Mouse (Mus musculus): ENCODE data around the gene Eva1b. TPM values are rescaled to one million over a fixed set of nuclear protein-coding genes. Genes with fewer than 3 reads are reported as not detected.

Gene Eva1b
- polyA plus RNA-seq, 1 experiment: 9.0 TPM

DNA sequence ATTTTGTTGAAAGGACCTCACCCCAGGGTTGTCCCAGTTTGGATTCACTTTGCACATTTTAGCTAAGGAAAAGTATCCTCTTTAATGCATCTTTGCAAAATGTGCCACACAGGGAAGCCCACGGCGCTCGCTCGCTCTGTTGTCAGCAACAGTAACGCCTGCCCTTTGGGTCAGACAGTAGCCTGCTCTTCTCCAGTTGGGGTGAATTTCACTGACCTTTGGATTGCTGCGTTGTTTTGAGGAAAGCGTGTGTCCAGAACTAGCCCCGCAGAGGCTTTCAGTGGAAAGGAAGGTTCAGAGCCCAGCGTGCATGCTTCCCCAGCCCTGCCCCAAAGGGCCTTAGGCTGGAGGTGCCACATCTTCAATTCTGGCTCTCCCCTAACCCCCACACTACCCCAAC, 32.1 kb upstream of the Eva1b start:
- no peak for DNase-seq
- H3K27me3 ChIP-seq (ENCODE audit: control insufficient read depth, insufficient read depth, low read length): no peaks in the 10 kb centered on the region
- H3K27ac ChIP-seq (ENCODE audit: insufficient read depth, low read length): peak overlapping the region; percentile 12
- TF ChIP-seq CTCF (IDR thresholded peaks at IDR 0.05; ENCODE audit: borderline replicate concordance, insufficient read depth, low read depth, low read length): no peak
- H3K4me1 ChIP-seq (ENCODE audit: control insufficient read depth, insufficient read depth, low read length): peaks cover 78% of the 10 kb centered on the region
- 79% methylated on average over 9 of the region's 9 CpGs for WGBS
- H3K4me3 ChIP-seq (replicated peaks; ENCODE audit: insufficient read depth, low read depth, low read length): no peak overlapping the region

DNA sequence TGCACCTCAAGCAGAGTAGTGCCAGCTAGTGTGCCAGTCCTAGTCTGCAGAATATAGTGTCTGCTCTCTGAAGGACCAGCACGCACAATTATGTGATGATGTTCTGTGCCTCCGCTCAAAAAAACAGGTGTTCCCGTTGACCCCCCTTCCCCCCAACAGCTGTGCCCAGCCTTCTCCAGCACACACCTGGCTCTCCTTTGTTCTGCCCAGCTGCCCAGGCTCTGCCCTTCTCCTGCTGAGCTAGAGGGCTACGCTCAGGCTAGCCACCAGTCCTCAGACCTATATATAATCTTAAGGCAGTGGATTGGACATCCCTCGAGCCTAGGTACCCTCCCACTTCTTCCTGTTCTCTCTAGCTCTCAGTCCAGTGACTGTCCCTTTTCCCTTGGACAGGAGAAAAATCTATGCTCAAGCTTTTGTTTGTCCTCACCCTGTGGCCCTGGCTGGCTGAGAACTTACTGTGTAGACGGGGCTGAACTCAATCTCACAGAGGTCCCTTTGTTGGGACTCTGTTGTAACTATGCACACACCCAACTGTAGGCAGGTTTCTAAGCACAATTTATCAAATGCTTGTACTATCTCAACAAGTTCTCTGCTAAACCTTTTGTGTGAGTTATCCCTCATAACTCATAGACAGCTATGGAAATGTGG, 31.5 kb upstream of the Eva1b start:
- DNase-seq: no peak
- WGBS: 38% methylated on average over 6 of the region's 6 CpGs

DNA sequence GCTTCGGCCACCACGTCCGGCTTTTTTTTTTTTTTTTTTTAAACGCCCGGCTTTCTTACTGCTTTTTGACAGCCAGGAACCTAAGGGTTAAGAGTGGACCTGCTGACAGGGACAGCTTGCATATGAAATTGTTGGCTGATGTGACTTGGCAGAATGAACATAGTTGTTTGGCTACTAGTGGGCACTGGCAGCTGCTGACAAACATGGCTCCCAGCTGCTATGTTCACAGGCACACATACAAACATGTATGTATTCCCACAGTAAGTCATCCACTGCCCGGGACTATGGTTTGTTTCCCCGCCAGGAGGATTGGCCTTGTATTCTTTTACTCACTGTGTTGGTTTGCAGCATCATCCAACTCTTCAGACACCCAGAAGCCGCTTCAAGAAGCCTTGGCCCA, 30.4 kb upstream of the Eva1b start:
- Histone ChIP-seq H3K27ac (ENCODE audit: insufficient read depth, low read length) (peak overlapping the region; percentile 94), H3K27me3 (ENCODE audit: control insufficient read depth, insufficient read depth, low read length) (no peaks in the 10 kb centered on the region), H3K4me1 (ENCODE audit: control insufficient read depth, insufficient read depth, low read length) (peaks cover 75% of the 10 kb centered on the region), H3K4me3 (replicated peaks; ENCODE audit: insufficient read depth, low read depth, low read length) (no peak overlapping the region)
- no peak for TF ChIP-seq POLR2A (IDR thresholded peaks at IDR 0.05; ENCODE audit: borderline replicate concordance, insufficient read depth, low read length)
- 38% methylated on average over 8 of the region's 8 CpGs for WGBS
- DNase-seq: peak; percentile 35 to 44

More for the DNA sequence above, 31.5 kb upstream of the Eva1b start:
- H3K4me1 ChIP-seq (ENCODE audit: control insufficient read depth, insufficient read depth, low read length): peaks cover 78% of the 10 kb centered on the region
- H3K27ac ChIP-seq (ENCODE audit: insufficient read depth, low read length): peak overlapping the region; percentile 12; the same call in 1 of the 2 replicates
- TF ChIP-seq POLR2A (IDR thresholded peaks at IDR 0.05; ENCODE audit: borderline replicate concordance, insufficient read depth, low read length) (no peak), CTCF (IDR thresholded peaks at IDR 0.05; ENCODE audit: borderline replicate concordance, insufficient read depth, low read depth, low read length) (no peak)
- H3K4me3 ChIP-seq (replicated peaks; ENCODE audit: insufficient read depth, low read depth, low read length): no peak overlapping the region
- no peaks in the 10 kb centered on the region for H3K27me3 ChIP-seq (ENCODE audit: control insufficient read depth, insufficient read depth, low read length)

DNA sequence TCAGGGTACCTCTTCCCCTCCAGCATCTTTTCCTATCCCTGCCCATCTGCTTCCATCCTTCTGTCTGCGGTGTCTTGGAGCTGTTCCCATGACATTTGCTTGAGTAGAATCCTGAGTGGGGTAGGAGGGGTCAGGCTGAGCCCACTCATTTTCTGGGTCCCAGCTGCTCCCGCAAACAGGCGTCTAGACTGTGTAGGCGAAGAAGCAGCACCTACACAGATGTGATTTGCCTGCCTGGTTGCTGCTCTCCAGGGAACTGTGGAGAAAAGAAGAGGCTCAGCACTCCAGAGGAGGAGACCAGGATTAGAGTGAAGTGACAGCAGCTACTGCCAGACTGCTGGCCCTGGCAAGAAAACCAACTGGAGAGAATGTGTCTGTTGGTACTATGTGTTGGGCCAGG, 28.9 kb upstream of the Eva1b start:
- Histone ChIP-seq H3K27me3 (ENCODE audit: control insufficient read depth, insufficient read depth, low read length) (no peaks in the 10 kb centered on the region), H3K4me3 (replicated peaks; ENCODE audit: insufficient read depth, low read depth, low read length) (no peak overlapping the region), H3K27ac (ENCODE audit: insufficient read depth, low read length) (peak overlapping the region; percentile 94), H3K4me1 (ENCODE audit: control insufficient read depth, insufficient read depth, low read length) (peaks cover 69% of the 10 kb centered on the region)
- DNase-seq: peak; percentile 79 to 82
- WGBS: 10% methylated on average over 4 of the region's 4 CpGs
- TF ChIP-seq POLR2A (IDR thresholded peaks at IDR 0.05; ENCODE audit: borderline replicate concordance, insufficient read depth, low read length): no peak
- TF ChIP-seq CTCF (IDR thresholded peaks at IDR 0.05; ENCODE audit: borderline replicate concordance, insufficient read depth, low read depth, low read length): no peak

DNA sequence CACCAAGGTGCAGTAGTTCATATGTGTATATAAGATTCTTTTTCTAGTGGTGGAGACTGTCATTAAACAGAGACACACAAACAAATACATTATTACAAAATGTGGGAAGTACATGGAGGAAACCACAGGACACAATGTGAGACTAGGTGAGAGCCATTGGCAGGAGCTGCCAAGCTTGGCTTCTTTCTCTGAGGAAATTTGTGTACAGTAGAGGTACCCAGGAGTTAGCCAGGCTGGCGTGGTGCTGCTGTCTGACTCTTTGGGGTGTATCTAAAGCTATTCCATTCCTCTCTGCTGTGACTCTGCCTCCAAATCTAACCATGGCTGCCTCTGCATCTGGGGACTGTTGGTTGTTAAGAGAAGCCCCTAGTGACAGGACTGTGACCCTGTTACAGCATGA, 28.5 kb upstream of the Eva1b start:
- no peaks in the 10 kb centered on the region for H3K27me3 ChIP-seq (ENCODE audit: control insufficient read depth, insufficient read depth, low read length)
- no peak overlapping the region for H3K4me3 ChIP-seq (replicated peaks; ENCODE audit: insufficient read depth, low read depth, low read length)
- WGBS: 21% methylated on average over 1 of the region's 1 CpGs
- TF ChIP-seq CTCF (IDR thresholded peaks at IDR 0.05; ENCODE audit: borderline replicate concordance, insufficient read depth, low read depth, low read length): no peak
- no peak for TF ChIP-seq POLR2A (IDR thresholded peaks at IDR 0.05; ENCODE audit: borderline replicate concordance, insufficient read depth, low read length)
- peak; percentile 63 to 74 for DNase-seq
- peaks cover 67% of the 10 kb centered on the region for H3K4me1 ChIP-seq (ENCODE audit: control insufficient read depth, insufficient read depth, low read length)
- H3K27ac ChIP-seq (ENCODE audit: insufficient read depth, low read length): peak overlapping the region; percentile 94

DNA sequence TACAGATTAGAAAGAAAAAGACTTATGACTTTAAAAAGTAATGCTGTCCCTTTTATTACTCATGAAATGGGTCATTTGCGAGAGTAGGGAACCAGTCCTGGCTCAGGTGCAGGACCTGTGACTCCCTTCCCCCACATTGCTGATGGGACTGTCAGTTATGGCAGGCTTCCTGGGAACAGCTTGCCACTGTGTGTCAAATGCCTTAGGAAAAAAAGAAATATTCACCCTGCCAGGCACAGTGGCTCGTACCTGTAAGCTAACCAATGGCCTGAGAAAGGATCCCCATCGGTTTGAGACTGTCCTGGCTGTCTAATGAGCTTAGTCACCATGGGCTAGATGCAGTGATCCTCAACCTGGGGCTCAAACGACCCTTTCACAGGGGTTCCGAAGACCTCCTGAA, 27.5 kb upstream of the Eva1b start:
- TF ChIP-seq CTCF (IDR thresholded peaks at IDR 0.05; ENCODE audit: borderline replicate concordance, insufficient read depth, low read depth, low read length) (no peak), POLR2A (IDR thresholded peaks at IDR 0.05; ENCODE audit: borderline replicate concordance, insufficient read depth, low read length) (no peak)
- peak overlapping the region; percentile 92 for H3K27ac ChIP-seq (ENCODE audit: insufficient read depth, low read length)
- no peaks in the 10 kb centered on the region for H3K27me3 ChIP-seq (ENCODE audit: control insufficient read depth, insufficient read depth, low read length)
- DNase-seq: peak; percentile 82 to 94
- H3K4me1 ChIP-seq (ENCODE audit: control insufficient read depth, insufficient read depth, low read length): peaks cover 67% of the 10 kb centered on the region
- 8% methylated on average over 5 of the region's 5 CpGs for WGBS
- H3K4me3 ChIP-seq (replicated peaks; ENCODE audit: insufficient read depth, low read depth, low read length): no peak overlapping the region

DNA sequence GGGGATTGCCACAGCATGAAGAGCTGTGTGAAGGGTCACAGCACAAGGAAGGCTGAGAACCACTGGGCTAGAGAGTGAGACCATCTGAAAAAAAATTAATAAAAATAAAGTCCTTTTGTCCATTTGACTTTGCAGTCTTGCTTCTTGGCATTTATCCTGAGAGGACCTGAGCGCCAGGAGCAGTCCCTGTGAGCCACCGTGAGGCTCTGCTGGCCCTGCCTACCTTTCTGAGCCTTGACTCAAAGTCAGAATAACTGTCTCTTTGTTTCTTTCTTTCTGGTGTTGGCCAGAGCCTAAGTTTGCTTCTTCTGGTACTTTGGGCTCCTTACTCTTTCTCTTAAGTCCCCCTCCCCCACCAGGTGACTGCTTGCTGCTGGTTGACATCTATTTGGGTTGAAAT, 27.0 kb upstream of the Eva1b start:
- H3K4me1 ChIP-seq (ENCODE audit: control insufficient read depth, insufficient read depth, low read length): peaks cover 62% of the 10 kb centered on the region
- peak; percentile 57 to 69 for DNase-seq
- H3K27me3 ChIP-seq (ENCODE audit: control insufficient read depth, insufficient read depth, low read length): no peaks in the 10 kb centered on the region
- peak overlapping the region; percentile 92 for H3K27ac ChIP-seq (ENCODE audit: insufficient read depth, low read length)
- H3K4me3 ChIP-seq (replicated peaks; ENCODE audit: insufficient read depth, low read depth, low read length): no peak overlapping the region
- TF ChIP-seq POLR2A (IDR thresholded peaks at IDR 0.05; ENCODE audit: borderline replicate concordance, insufficient read depth, low read length) (no peak), CTCF (IDR thresholded peaks at IDR 0.05; ENCODE audit: borderline replicate concordance, insufficient read depth, low read depth, low read length) (no peak)
- WGBS: 12% methylated on average over 2 of the region's 2 CpGs

DNA sequence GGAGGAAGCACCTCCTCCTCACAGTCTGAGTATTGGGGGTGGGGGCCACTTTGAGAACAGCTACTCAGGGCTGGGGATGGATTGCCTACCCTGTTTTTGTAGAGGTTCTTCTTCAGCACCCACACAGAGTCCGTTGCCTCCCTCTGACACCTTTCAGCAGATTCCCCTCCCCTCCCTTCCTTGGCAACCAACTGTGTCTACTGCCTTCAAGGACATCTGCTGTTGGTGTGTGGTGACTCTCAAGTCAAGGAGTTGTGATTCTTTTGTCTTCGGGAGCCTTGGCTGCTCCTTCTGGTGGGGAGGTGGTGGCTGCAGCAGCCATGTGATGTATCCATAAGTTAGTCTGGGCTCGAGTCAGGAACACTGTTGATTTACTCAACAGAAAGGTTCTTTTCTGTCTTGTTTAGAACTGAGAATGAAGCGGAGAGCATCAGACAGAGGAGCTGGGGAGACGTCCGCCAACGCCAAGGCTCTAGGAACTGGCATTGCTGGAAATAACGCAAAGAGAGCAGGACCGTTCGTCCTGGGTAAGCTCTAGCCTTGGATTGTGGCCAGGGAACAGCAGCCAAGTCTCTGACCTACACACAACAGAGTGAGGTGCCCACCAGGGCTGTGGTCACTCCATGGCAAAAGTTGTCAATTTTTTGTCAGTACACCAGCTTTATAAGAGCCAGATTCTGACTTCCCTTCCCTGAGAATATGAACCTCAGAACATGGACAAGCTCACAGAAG, 24.1 kb upstream of the Eva1b start:
- DNase-seq: peak; percentile 50 to 58

More for the DNA sequence above, 24.1 kb upstream of the Eva1b start:
- H3K27me3 ChIP-seq (ENCODE audit: control insufficient read depth, insufficient read depth, low read length): no peaks in the 10 kb centered on the region
- WGBS: 15% methylated on average over 10 of the region's 10 CpGs
- peaks cover 34% of the 10 kb centered on the region for H3K4me1 ChIP-seq (ENCODE audit: control insufficient read depth, insufficient read depth, low read length)
- H3K27ac ChIP-seq (ENCODE audit: insufficient read depth, low read length): peak overlapping the region; percentile 58
- no peak for TF ChIP-seq POLR2A (IDR thresholded peaks at IDR 0.05; ENCODE audit: borderline replicate concordance, insufficient read depth, low read length)
- TF ChIP-seq CTCF (IDR thresholded peaks at IDR 0.05; ENCODE audit: borderline replicate concordance, insufficient read depth, low read depth, low read length): no peak
- no peak overlapping the region for H3K4me3 ChIP-seq (replicated peaks; ENCODE audit: insufficient read depth, low read depth, low read length)

Measured in cerebellum, adult 2 months (tissue).